Mouse (Mus musculus) spleen, adult 10 weeks (tissue): Measurements from ENCODE around the gene Txnip. TPM values are rescaled to one million over a fixed set of nuclear protein-coding genes. Genes with fewer than 3 reads are reported as not detected.

Source experiments
- polyA plus RNA-seq: library from polyadenylated mRNA; stranded (reverse); fragments of 350-450 nt; fragmentation: Illumina TruSeq; extraction: RNeasy Lipid Tissue Mini Kit (QIAGEN cat#74804); gene quantifications from one replicate; pipeline ENCODE4 v1.2.3, GENCODE M21; 2015; ENCODE audit warnings: low replicate concordance; ENCODE audit not compliant: insufficient read depth

Txnip gene
- polyA plus RNA-seq, result 638 TPM

GRCm38 (mm10) chr3:96557694-96558093, at the start of gene Txnip:
Gene Txnip (plus strand): TSS chr3:96557957.

GRCm38 (mm10) chr3:96524914-96525313, 32.8 kb upstream of the Txnip start, which contains the start of gene Hfe2:
Gene Hfe2 (plus strand): TSS chr3:96525172.

GRCm38 (mm10) chr3:96576690-96577541, 19.2 kb downstream of the Txnip start, which contains the start of gene Gm16253:
Gene Gm16253 (plus strand): TSS chr3:96576984.

GRCm38 (mm10) chr3:96593790-96594560, 36.2 kb downstream of the Txnip start, which contains the start of gene Polr3gl:
Gene Polr3gl (minus strand): TSS chr3:96594181.

GRCm38 (mm10) chr3:96596228-96596707, 38.5 kb downstream of the Txnip start, which contains the start of gene Ankrd34a:
Gene Ankrd34a (plus strand): TSS chr3:96596636.

GRCm38 (mm10) chr3:96600639-96601250, 43.0 kb downstream of the Txnip start, which contains the start of gene Lix1l:
Gene Lix1l (plus strand): TSS chr3:96601149.

Other genes with a start within 250 kb of the Txnip start
- not detected for gene BC107364, start 105.7 kb upstream of the Txnip start, polyA plus RNA-seq
- gene Hfe2, start 32.8 kb upstream of the Txnip start, polyA plus RNA-seq, result not detected
- not detected for gene Gm16253, start 19.0 kb downstream of the Txnip start, polyA plus RNA-seq
- 79.5 TPM for gene Polr3gl, start 36.2 kb downstream of the Txnip start, polyA plus RNA-seq
- not detected for gene Ankrd34a, start 38.7 kb downstream of the Txnip start, polyA plus RNA-seq
- gene Lix1l, start 43.2 kb downstream of the Txnip start, polyA plus RNA-seq, result 16.0 TPM
- 65.7 TPM for gene Rbm8a, start 72.0 kb downstream of the Txnip start, polyA plus RNA-seq
- gene Pex11b, start 77.4 kb downstream of the Txnip start, polyA plus RNA-seq, result 34.0 TPM
- gene Gm42957, start 77.5 kb downstream of the Txnip start, polyA plus RNA-seq, result 0.36 TPM
- gene Itga10, start 87.6 kb downstream of the Txnip start, polyA plus RNA-seq, result 3.7 TPM
- gene Ankrd35, start 112.2 kb downstream of the Txnip start, polyA plus RNA-seq, result 0.59 TPM
- gene Pias3, start 138.4 kb downstream of the Txnip start, polyA plus RNA-seq, result 28.2 TPM
- 2.6 TPM for gene Nudt17, start 150.6 kb downstream of the Txnip start, polyA plus RNA-seq
- 52.3 TPM for gene Polr3c, start 169.7 kb downstream of the Txnip start, polyA plus RNA-seq
- 88.0 TPM for gene Rnf115, start 169.7 kb downstream of the Txnip start, polyA plus RNA-seq